Mouse (Mus musculus) ES-Bruce4 (cell line): ENCODE data around the gene Maml3. TPM values are rescaled to one million over a fixed set of nuclear protein-coding genes. Genes with fewer than 3 reads are reported as not detected.

Experiments used
- H3K27ac ChIP-seq: 2 replicates; pipeline ENCODE4 v1.5.1; 2012; ENCODE audit warnings: low read length, inconsistent platforms; ENCODE audit not compliant: insufficient read depth
- H3K27me3 ChIP-seq: 2 replicates; pipeline ENCODE4 v1.6.1; 2012; ENCODE audit warnings: mild to moderate bottlenecking, low read length, inconsistent platforms; ENCODE audit not compliant: control insufficient read depth, poor library complexity, insufficient read depth, severe bottlenecking
- H3K36me3 ChIP-seq: 2 replicates; pipeline ENCODE4 v1.6.1; 2012; ENCODE audit warnings: inconsistent platforms, mild to moderate bottlenecking, low read length, moderate library complexity; ENCODE audit not compliant: control insufficient read depth, poor library complexity, insufficient read depth, severe bottlenecking
- H3K4me1 ChIP-seq: one replicate; pipeline ENCODE4 v1.8.1; 2011; ENCODE audit warnings: low read length; ENCODE audit not compliant: control insufficient read depth, insufficient read depth
- H3K4me3 ChIP-seq: 2 replicates; pipeline ENCODE4 v1.5.1; 2011; ENCODE audit warnings: low read depth, mild to moderate bottlenecking, low read length
- H3K9ac ChIP-seq: 2 replicates; pipeline ENCODE4 v1.6.1; 2012; ENCODE audit warnings: low read depth, mild to moderate bottlenecking, inconsistent platforms; ENCODE audit not compliant: poor library complexity, severe bottlenecking
- H3K9me3 ChIP-seq: replicated peaks from 2 replicates; pipeline ENCODE4 v1.6.1; 2012; ENCODE audit warnings: mild to moderate bottlenecking, low read length, inconsistent platforms; ENCODE audit not compliant: control insufficient read depth, poor library complexity, insufficient read depth, severe bottlenecking
- CTCF ChIP-seq: IDR thresholded peaks from one replicate; pipeline ENCODE4 v1.8.1; 2011; ENCODE audit warnings: low read depth, low read length
- EP300 ChIP-seq: IDR thresholded peaks from 2 replicates; pipeline ENCODE4 v1.6.1; 2011; ENCODE audit warnings: low read depth, low read length; ENCODE audit not compliant: insufficient read depth
- POLR2A ChIP-seq: IDR thresholded peaks from one replicate; pipeline ENCODE4 v1.8.1; 2011; ENCODE audit warnings: low read length; ENCODE audit not compliant: insufficient read depth
- polyA plus RNA-seq: library from polyadenylated mRNA; stranded (reverse); fragments of >200 nt; gene quantifications from 2 replicates; pipeline ENCODE4 v1.2.4, GENCODE M21; 2011; ENCODE audit warnings: low read depth; ENCODE audit not compliant: missing spikeins, insufficient read depth, insufficient read length

Maml3 gene
- polyA plus RNA-seq, 1 experiment: 5.7 TPM

- no peak for TF ChIP-seq EP300
- no peak for TF ChIP-seq POLR2A
- TF ChIP-seq CTCF: no peak
- Histone ChIP-seq H3K4me3 (no peak overlapping the region), H3K27ac (no peak overlapping the region), H3K9ac (no peak overlapping the region), H3K27me3 (no peaks in the 10 kb centered on the region), H3K4me1 (no peaks in the 10 kb centered on the region), H3K9me3 (no peaks in the 10 kb centered on the region), H3K36me3 (no peaks in the 10 kb centered on the region)
Observed at GRCm38 (mm10) chr3:51809822-51810221, 295.1 kb downstream of the Maml3 start.

- TF ChIP-seq EP300 (no peak), CTCF (no peak), POLR2A (no peak)
- Histone ChIP-seq H3K9ac (no peak overlapping the region), H3K4me3 (no peak overlapping the region), H3K36me3 (no peaks in the 10 kb centered on the region), H3K4me1 (no peaks in the 10 kb centered on the region), H3K27me3 (no peaks in the 10 kb centered on the region), H3K9me3 (no peaks in the 10 kb centered on the region), H3K27ac (no peak overlapping the region)
Observed at GRCm38 (mm10) chr3:51807981-51808870, 296.6 kb downstream of the Maml3 start.

DNA sequence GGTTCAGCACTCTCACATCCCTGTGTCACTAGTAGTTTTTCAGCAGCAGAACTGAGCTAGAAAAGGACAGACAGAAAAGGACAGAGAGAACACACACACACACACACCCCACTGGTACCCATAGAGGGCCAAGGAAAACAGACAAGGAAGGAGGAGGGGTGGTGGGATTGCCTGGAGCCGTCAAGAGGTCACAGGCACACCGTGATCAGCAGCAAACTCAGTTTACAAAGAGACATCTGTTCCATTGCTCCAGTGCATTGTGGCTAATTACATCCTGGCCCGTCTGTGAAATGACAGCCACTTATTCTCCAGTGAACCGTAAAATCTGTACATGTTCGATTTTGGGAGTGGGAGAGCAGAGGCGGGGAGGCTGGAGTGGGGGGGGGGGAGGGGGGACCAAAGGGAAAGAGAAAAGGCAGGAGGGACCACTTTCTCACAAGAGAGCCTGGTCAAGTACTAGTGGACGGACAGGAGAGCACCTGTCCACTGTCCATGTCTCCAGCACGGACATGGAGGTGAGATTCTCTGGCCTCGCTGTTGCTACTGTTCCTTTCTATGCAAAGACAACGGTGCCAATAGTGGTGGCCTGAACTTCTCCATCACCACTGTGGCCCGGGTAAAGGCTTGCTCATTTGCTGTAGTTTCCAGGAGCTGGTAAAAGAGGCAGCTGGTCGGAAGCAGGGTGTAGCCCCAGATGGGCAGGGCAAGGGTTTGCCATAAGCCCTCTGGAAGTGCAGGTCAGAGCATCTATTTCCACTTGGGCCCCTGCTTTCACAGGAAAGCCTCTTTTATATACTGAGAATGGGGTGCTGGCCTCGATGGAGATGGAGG lies 299.2 kb downstream of the Maml3 start:
- no peak overlapping the region for H3K9ac ChIP-seq
- H3K27me3 ChIP-seq: no peaks in the 10 kb centered on the region
- H3K4me1 ChIP-seq: no peaks in the 10 kb centered on the region
- TF ChIP-seq EP300: no peak
- H3K36me3 ChIP-seq: no peaks in the 10 kb centered on the region
- H3K4me3 ChIP-seq: no peak overlapping the region
- H3K9me3 ChIP-seq: no peaks in the 10 kb centered on the region
- H3K27ac ChIP-seq: no peak overlapping the region

DNA sequence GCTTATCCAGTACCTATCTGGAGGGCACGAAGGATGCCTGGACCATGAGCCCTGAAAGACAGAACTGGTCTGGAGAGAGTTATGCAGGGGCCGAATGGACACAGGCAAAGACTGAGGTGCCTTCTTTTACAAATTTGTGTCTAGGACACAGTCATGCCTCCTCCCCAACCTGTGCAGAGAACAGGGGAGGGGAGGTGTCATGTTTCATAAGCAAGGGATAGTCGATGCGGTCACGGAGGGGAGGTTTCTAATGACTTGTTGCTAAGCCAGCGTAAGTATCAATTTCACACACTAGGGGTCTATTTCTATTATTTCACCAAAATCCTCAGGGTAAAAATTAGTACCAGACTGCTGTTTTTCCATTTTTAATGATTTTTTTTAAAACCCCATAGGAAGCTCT lies 301.0 kb downstream of the Maml3 start:
- TF ChIP-seq CTCF (no peak), POLR2A (no peak), EP300 (no peak)
- no peak overlapping the region for H3K4me3 ChIP-seq
- no peaks in the 10 kb centered on the region for H3K4me1 ChIP-seq
- H3K36me3 ChIP-seq: no peaks in the 10 kb centered on the region
- no peak overlapping the region for H3K27ac ChIP-seq
- no peaks in the 10 kb centered on the region for H3K27me3 ChIP-seq
- H3K9me3 ChIP-seq: no peaks in the 10 kb centered on the region
- no peak overlapping the region for H3K9ac ChIP-seq

DNA sequence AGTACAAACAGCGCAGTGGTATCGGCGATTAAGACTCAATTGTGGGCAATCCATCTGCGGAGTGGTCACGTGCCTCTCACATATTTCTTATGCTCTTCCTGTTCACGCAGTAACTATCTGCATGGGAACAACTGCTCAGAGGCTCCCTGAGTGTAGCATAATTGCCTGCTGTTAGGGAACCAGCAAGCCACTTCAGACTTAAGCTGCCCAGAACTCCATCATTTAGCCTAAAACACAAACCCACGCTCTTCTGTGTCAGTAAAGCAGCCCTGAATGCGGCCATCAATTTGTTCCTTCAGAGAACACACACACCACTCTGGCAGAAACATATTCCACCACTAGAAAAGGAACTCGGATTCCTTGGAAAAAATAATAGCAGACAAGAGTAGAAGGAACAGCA lies 305.2 kb downstream of the Maml3 start:
- Histone ChIP-seq H3K27me3 (no peaks in the 10 kb centered on the region), H3K9ac (no peak overlapping the region), H3K4me3 (no peak overlapping the region), H3K27ac (no peak overlapping the region), H3K4me1 (no peaks in the 10 kb centered on the region), H3K36me3 (no peaks in the 10 kb centered on the region), H3K9me3 (no peaks in the 10 kb centered on the region)
- TF ChIP-seq EP300 (no peak), POLR2A (no peak), CTCF (no peak)

GRCm38 (mm10) chr3:51796838-51797237 lies 308.0 kb downstream of the Maml3 start:
- Histone ChIP-seq H3K9ac (no peak overlapping the region), H3K27ac (no peak overlapping the region), H3K36me3 (no peaks in the 10 kb centered on the region), H3K4me3 (no peak overlapping the region), H3K27me3 (no peaks in the 10 kb centered on the region), H3K4me1 (no peaks in the 10 kb centered on the region), H3K9me3 (no peaks in the 10 kb centered on the region)
- TF ChIP-seq CTCF: no peak
- no peak for TF ChIP-seq EP300
- no peak for TF ChIP-seq POLR2A
